Mouse (Mus musculus): ENCODE measurements at regions not wholly inside any gene's neighbourhood (a gene's known extent, or its start where the extent isn't known, plus 50 kb on each side); places are given as distances from the start of the nearest gene placed in this dataset.
A peak's percentile ranks its signal among the peaks of the same experiment; 100 is the strongest.

- no peak for DNase-seq (ENCODE audit: low spot score in 2 of 2)
Measured at GRCm38 (mm10) chr13:44037774-44038294, 253.3 kb downstream of the Cd83 start.

DNA sequence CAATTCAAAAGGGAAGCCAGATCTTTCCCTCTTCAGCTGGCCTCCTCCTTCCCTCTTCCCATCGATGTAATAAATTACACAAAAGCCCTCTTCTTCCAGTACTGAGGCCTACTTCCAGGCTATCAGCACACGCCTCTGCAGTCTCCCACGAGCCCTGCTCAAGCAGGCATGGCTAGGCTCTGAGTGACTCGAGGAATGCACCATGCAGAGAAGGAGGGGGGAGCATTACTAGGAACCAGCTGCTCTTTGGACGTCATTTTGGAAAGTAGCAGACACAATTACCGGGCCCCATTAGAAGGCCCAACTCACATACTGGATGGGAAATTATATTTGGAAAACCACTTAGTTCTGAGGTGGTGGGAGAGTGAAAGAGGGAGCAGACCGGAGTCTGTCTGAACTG is 253.7 kb downstream of the Cd83 start:
- DNase-seq (ENCODE audit: low spot score in 2 of 2): no peak

GRCm38 (mm10) chr13:44040640-44041039 is 256.1 kb downstream of the Cd83 start:
- no peak for DNase-seq (ENCODE audit: low spot score in 2 of 2)

- DNase-seq (ENCODE audit: low spot score in 2 of 2): no peak
Measured at GRCm38 (mm10) chr13:44042730-44043493, 258.3 kb downstream of the Cd83 start.

- DNase-seq (ENCODE audit: low spot score in 2 of 2): no peak
Measured at GRCm38 (mm10) chr13:44043494-44043885, 258.9 kb downstream of the Cd83 start.

DNA sequence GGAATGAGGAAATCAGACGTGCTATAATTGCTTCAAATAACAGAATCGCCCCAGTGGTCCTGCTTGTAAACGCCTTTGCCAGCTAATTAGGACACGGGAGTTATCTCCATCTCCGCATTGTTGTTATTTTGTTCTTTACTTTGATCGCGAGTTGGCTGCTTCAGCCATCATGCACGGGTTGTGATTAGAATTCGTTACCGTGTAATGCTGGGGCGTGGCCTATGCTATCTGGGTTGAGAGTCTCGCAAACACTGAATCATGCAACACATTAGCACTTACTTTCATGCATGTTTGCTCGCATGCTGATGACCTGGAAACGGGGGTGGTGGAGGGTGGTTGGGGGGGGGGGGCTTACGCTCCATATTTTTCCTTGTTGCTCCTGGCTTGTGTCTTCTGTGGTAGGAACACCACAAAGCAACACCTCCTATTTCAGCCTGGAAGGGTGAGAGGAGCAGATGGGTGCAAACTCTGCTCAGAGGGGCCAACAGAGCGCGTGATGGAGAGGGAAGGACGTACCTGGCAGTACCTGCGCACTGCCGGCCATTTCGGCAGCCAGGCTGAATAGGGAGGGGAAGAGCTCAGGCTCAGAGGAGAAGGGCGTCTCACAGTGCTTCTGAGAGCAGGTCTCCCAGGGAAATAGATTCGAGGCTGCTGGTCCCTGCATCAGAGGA is 260.1 kb downstream of the Cd83 start:
- no peak for DNase-seq (ENCODE audit: low spot score in 2 of 2)

- no peak for DNase-seq (ENCODE audit: low spot score in 2 of 2)
Measured at GRCm38 (mm10) chr13:44046436-44046835, 261.9 kb downstream of the Cd83 start.

GRCm38 (mm10) chr13:44054157-44054556 is 269.6 kb downstream of the Cd83 start:
- DNase-seq (ENCODE audit: low spot score in 2 of 2): no peak

DNA sequence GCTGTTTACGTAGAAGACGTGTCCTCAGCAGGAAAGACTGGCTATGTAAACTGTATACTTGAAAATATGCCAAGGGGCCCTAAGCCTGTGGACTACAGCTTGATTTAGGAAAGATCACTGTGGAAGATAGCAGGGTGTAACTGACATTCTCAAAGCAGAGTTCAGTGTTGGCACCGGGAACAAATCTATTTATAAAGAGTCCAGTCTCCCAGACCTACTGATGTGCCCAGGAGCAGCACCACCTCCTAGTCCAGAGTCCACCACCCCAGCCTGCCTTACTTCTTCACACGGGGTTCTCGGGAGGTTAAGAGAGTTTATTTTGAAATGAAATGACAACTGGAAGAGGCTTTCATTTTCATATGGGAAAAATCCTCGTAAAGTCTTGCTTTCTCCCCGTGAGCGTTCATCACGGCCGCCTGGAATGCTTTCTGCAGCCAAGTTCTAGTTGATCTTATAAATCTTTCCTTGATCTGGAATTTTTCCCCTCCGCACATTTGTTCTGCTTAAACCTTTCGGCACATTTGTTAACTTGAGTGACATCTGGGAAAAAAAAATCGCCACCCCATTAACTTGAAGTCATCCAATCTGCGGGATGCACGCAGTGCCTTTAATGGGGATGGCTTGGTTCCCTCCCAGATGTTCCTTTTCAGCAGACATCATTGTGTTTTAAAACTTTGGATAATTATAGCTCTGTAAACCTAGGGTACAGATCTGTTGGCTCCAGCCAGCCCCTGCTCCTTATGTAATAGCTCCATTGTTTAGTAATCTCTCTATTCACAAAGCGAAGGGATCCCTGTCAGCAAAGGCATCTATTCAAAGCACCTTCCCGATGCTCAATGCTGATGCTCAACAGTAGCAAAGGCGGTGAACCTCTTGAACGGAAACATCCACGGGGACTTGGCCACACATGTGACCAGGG is 271.3 kb downstream of the Cd83 start:
- peak in 1 of 2 experiments; percentile 32 for DNase-seq (ENCODE audit: low spot score in 2 of 2)

GRCm38 (mm10) chr13:44056716-44057115 is 272.1 kb downstream of the Cd83 start:
- DNase-seq (ENCODE audit: low spot score in 2 of 2): no peak

- no peak for DNase-seq (ENCODE audit: low spot score in 2 of 2)
Measured at GRCm38 (mm10) chr13:44057542-44057941, 273.0 kb downstream of the Cd83 start.

- no peak for DNase-seq (ENCODE audit: low spot score in 2 of 2)
Measured at GRCm38 (mm10) chr13:44058277-44058676, 273.7 kb downstream of the Cd83 start.

DNA sequence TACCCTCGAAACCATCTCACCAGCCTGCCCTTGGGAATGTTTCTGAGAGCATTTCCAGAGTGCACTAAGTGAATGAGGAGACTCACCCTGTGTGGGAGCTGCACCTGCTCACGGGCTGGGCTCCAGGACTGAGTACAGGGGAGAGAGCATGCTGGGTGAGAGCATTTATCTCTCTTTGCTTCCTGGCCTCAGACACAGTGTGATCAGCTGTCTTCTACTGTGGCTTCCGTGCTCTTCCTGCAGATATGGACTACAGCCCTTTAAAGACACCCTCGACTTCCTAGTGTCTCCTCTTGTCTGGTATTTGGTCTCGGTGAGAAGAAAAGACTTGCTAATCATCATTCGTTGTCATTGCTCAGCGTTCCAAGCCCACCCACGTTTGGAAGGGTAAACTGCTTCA is 274.9 kb downstream of the Cd83 start:
- DNase-seq (ENCODE audit: low spot score in 2 of 2): no peak

- DNase-seq (ENCODE audit: low spot score in 2 of 2): no peak
Measured at GRCm38 (mm10) chr13:44061286-44061685, 276.7 kb downstream of the Cd83 start.

DNA sequence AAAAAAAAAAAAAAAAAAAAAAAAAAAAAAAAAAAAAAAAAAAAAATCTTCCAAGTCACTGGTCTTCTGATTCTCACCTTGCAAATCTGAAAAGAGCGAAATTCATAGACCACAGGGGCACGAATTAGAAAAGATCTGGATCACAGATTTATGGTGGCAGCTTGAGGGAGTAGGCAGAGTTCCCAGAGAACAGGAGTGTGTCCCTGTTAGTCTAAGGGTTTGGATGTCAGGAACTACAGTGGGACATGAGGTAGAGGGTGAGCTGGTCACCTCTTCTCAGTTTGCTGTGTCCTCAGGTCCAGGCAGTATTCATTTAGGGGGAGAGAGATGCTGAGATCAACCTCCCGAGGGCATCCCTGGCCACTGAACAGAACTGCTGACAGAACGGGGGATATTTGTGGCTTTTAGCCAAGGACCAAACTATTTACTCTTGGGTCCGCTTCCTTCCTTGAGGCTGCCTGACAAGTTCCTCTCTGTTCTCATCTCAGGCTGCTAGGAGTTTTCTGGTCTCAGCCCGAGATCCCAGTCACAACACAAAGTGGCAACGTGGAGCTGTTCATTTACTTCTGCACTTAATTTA is 277.2 kb downstream of the Cd83 start:
- no peak for DNase-seq (ENCODE audit: low spot score in 2 of 2)

DNA sequence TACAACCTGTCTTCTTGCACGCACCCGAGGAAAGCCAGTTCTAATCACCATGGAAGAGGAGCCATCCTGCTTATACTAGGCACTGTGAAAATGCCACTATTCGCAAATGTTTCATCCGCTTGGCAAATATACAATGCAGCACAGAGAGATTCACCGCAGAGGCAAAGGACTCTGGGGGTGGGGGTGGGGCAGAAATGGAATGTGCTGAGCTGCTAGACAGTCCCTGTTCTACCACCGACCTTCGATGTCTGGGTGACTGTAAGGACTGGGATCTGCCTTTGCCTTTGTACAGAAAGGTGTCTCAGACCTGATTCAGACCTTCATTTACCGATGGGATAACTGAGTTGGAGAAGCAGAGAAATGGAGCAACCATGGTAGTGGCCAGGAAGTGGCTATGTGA is 278.7 kb downstream of the Cd83 start:
- DNase-seq (ENCODE audit: low spot score in 2 of 2): no peak

GRCm38 (mm10) chr13:44064026-44064425 is 279.5 kb downstream of the Cd83 start:
- DNase-seq (ENCODE audit: low spot score in 2 of 2): no peak

GRCm38 (mm10) chr13:44065741-44066185 is 281.2 kb downstream of the Cd83 start:
- no peak for DNase-seq (ENCODE audit: low spot score in 2 of 2)

DNA sequence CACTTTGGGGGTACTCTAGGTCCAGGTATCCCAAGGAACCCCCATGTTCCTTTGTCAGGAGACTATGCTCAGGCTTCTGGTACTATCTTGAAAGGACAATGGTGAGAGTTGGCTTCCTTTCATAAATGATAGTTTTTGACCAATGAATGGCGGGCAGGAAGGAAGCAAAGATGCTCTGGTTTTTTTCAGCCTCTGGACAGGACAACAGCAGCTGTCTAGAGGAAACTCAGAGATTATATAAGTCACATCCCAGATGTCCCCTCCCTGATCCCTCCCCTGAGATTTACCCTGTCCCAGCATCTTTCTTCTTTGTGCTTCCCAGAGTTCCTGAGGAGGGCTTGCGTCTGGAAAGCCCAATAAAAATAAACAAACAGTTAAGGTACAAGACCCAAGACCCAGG is 282.7 kb downstream of the Cd83 start:
- no peak for DNase-seq (ENCODE audit: low spot score in 2 of 2)

GRCm38 (mm10) chr13:44068951-44069350 is 284.4 kb downstream of the Cd83 start:
- no peak for DNase-seq (ENCODE audit: low spot score in 2 of 2)

DNA sequence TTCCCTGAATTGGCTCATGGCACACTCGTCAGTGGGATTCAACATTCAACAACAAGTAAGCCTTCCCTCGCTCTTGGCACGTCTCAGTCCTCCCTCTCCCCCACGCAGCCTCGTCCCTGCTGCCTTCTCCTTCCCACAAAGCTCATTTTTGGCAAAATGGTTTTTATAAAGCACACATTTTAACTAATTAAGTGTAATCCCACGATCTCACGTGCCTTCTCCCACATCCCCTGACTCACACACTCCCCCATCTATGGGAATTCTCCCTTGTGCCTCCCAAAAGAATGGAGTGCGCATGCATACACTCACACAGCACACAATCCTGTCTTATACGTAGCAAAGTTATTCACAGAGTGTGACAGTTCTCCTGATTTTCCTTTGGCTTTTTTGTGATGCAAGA is 288.5 kb downstream of the Cd83 start:
- peak; percentile 72 to 78 for DNase-seq (ENCODE audit: low spot score in 2 of 2)

- peak; percentile 73 to 76 for DNase-seq (ENCODE audit: low spot score in 2 of 2)
Measured at GRCm38 (mm10) chr13:44074172-44074571, 289.6 kb downstream of the Cd83 start.
